Mouse (Mus musculus) kidney, postnatal 4 days (tissue): ENCODE measurements at regions not wholly inside any gene's neighbourhood (a gene's known extent, or its start where the extent isn't known, plus 50 kb on each side); places are given as distances from the start of the nearest gene placed in this dataset.

ENCODE experiments used
- DNase-seq, 2 experiments: peaks; one replicate each; pipeline ENCODE4 v3.0.0; 2021; ENCODE audit warnings: mixed read lengths in 2 of 2

DNA sequence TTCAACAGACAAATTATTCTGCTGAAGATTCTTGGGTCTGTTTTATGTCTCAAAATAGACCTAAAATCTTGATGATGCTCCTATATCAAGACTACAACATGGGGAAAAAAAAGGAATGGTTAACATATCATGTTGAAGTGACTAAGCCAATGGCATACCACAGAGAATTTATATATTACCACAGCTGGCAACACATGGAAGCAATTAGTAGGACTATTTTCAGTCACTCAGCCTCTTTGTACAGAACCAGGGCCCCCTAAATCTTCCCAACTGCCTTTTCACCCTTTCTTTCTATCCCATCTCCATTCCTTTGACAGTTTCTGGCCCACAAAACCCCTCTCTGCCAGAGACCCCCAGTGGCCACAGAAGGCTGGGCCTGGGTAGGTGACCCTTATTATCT is 206.2 kb upstream of the Atp11b start:
- no peak for DNase-seq

DNA sequence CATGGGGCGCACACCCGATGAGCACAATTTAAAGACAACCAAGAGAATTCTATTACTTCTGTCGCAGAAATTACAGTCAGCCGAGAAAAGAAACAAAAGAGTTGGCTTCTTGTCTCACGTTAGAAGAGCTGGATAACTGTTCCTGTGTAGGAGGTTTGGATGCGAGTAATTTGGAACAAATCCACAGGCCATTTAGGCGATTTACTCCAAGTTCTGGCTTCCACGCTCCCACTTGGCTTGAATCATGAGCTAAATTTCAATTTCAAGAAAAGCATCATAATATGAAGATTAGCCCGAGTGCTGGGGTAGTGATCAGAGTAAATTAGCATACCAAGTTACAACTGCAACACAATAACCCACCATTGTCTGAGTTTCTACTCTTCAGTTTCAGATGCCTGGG is 202.1 kb upstream of the Atp11b start:
- DNase-seq: no peak

DNA sequence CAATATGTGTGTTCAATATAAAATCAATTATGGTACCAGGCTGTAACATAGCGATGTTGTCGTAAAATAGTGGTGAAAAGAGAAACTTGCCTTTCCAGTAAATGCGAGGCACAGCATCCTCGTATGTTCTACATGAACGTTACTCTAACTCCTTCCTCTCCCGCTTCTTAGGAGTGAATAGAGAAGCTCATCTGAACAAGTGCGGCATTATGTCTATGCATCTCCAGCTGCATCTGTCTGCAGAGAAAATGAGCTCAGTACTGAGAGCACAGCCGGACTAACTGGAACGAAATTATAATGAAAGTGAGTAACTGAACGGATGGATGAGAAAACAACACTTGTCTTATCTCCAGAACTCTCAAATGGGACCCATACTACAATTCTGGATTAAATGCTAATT is 193.5 kb upstream of the Atp11b start:
- DNase-seq: no peak

DNA sequence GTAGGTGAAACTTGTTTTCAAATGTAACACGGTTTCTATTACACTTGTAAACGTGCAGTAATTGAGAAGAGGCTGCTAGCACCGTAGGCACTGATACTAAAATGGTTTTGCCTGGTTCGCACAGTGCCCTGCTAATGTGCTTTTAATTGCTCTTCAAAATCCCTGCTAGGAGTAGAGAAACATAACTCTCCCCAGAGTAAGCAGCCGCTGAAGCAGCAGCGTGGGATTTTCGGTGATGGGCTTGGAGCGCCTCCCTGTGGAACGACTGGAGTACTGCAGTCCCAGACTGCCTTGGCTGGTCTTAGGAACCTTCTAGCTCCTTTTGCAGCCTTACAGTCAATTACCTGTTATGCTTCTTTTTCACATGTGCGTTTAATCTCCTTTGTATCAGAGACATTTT is 179.5 kb upstream of the Atp11b start:
- DNase-seq: peak; percentile 40 to 41
